Mouse (Mus musculus) heart, adult 2 months (tissue): ENCODE data around the gene Arl5c.

Source experiments
- CTCF ChIP-seq: fragments of 200-600 bp; IDR thresholded peaks from 2 replicates; pipeline ENCODE4 v1.8.1; 2022; ENCODE audit warnings: antibody characterized with exemption, mild to moderate bottlenecking, moderate library complexity
- EP300 ChIP-seq: fragments of 200-500 bp; IDR thresholded peaks from 2 replicates; pipeline ENCODE4 v1.6.1; 2011; ENCODE audit warnings: low read depth, low read length, control low read depth; ENCODE audit not compliant: insufficient read depth
- POLR2A ChIP-seq: fragments of 200-500 bp; IDR thresholded peaks from 2 replicates; pipeline ENCODE4 v1.6.1; 2011; ENCODE audit warnings: mild to moderate bottlenecking, low read depth, low read length, control low read depth; ENCODE audit not compliant: insufficient read depth

DNA sequence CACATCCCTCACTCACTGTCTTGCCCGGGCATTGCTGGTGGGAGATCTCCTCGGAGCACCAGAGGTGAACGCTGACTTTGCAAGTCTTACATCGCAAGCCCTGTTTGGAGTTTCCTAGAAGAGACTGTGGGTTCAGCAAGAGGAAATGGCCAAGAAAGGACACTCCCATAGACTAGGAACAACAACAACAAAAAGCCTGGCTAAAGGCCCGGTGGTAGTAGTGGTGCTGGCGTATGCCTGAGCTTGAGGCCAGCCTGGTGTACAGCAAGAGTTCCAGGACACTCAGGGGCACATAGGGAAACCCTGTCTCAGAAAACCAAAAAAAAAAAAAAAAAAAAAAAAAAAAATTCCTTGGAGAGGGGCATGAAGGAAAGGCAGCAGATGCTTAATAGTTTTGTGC, 46.8 kb upstream of the Arl5c start:
- no peak for TF ChIP-seq CTCF
- no peak for TF ChIP-seq POLR2A
- TF ChIP-seq EP300, result no peak
